Mouse (Mus musculus) CD4-positive, CD25-positive, alpha-beta regulatory T cell, adult 4 months (primary cell): Measurements from ENCODE around the gene Tph1. TPM values are rescaled to one million over a fixed set of nuclear protein-coding genes. Genes with fewer than 3 reads are reported as not detected.
A peak's percentile ranks its signal among the peaks of the same experiment; 100 is the strongest.

Experiments used
- ATAC-seq: one replicate; pipeline ENCODE4 v1.8.0; 2017
- polyA plus RNA-seq, 2 experiments: library from polyadenylated mRNA; unstranded; fragments of 100-300 nt; shearing (Covaris generic); gene quantifications; one replicate each; pipeline ENCODE4 v1.2.1; 2017

Tph1 gene
- polyA plus RNA-seq, 2 experiments from 2014 or later, result 0.48 TPM; not detected in 1

GRCm38 (mm10) chr7:46648431-46649140 is 23.8 kb downstream of the Tph1 start:
- ATAC-seq, result no peak

- no peak for ATAC-seq
Observed at GRCm38 (mm10) chr7:46643172-46643571, 29.2 kb downstream of the Tph1 start.

- ATAC-seq, result peak; percentile 28
Observed at GRCm38 (mm10) chr7:46640062-46640461, 32.3 kb downstream of the Tph1 start.

DNA sequence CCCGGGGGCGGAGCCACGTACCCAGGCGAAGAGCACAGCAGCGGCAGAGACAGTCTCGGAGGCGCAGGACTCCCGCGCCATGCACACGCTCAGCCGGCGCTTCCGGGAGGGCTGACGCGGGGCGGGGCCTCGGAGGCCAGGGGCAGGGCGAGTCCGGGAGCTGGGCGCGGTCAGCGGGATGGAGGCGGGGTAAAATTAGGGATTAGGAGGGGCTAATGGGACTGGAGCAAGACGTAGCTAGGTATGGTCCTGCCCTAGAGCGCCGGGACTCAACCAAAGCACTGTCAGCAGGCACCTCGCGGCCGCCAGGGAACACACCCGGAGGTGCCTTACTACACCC is 32.7 kb downstream of the Tph1 start, which contains the start of gene Sergef:
Gene Sergef, minus strand, starts transcription at position 116 of the 340 bp plus-strand sequence.
- ATAC-seq, result peak; percentile 96

GRCm38 (mm10) chr7:46638889-46639691 is 33.2 kb downstream of the Tph1 start:
- peak; percentile 2 for ATAC-seq

DNA sequence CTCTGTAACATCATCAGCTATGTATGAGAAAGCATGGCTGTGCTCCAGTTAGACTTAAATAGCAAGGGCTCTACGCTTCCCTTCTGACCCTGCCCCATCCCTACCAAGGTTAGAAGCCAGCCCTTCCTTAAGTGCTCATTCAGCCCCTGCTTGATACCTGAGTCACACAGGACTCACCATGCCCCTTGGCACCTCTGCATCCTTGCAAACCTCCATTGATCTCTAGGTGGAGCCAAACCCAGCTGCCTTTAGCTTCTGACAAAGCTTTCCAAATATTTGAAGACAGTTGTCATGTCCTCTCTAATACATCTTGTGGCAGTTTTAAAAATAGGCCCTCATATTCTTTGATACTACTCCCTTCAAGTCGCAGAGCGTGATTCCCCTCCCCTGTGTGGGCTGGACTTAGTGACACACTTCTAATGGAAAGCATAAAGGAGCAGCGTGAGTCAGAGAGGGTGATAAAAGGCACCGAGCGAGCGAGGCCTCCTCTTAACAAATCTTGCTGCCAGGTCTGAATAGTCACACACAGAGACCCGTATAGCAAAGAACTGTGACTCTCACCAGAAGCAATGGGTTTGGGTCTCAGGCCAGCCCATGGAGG is 43.9 kb downstream of the Tph1 start:
- ATAC-seq, result no peak

GRCm38 (mm10) chr7:46623979-46624378 is 48.4 kb downstream of the Tph1 start:
- no peak for ATAC-seq

DNA sequence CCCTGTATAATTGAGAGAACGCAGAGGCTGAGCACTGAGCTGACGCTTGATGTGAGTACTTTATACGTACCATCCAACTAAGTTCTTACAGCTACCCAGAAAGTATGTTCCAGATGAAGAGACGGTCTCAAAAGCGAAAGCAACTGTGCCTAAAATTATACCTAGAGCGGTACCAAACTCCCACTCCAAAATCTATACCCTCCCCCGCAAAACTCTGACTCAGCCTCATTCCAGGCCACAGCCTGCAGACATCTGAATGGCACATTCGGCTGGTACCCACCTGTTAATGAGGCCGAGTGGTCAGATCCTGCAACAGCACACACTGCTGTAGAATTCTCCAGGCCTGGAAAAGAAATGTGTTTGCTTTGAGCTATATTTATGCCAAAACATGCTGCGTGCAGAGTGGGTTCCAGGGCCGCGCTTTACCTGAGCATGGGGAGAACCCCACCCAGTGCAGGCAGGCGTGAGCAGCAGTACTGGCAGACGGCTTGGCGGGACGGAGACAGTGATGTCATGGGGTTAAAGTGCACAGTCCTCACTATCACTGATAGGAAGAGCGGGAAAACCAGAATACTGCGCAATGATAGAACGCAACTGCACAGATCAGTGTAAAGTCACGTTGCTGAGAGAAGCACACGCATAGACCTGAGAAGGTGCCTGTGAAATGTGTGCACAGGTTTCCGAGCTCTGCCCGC is 53.8 kb downstream of the Tph1 start:
- no peak for ATAC-seq

DNA sequence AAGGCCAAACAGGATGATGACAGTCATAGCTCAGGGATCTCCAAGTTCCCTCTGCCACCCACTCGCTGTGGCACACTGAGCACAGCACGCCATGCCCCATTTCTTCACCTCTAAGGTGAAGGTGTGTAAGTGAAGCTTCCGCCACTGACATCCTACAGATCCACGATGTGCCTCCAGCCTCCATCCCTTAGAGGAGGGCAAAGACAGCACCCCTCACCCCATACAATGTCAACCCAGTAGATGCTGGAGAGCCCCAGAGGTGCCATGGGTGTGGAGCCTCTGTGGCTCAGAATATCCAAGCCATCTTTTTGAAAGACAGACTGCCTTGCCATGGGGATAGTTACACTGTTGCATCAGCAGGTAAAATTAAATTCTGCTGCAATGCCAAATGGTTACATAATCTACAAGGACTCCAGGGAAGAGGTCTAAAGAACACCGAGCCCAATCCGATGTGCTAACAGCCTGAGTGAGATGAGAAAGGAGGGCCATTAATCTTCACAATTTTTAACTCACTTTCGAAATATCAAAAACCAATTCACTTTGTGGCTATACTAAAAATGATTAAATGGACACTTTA is 55.8 kb downstream of the Tph1 start:
- ATAC-seq, result no peak

DNA sequence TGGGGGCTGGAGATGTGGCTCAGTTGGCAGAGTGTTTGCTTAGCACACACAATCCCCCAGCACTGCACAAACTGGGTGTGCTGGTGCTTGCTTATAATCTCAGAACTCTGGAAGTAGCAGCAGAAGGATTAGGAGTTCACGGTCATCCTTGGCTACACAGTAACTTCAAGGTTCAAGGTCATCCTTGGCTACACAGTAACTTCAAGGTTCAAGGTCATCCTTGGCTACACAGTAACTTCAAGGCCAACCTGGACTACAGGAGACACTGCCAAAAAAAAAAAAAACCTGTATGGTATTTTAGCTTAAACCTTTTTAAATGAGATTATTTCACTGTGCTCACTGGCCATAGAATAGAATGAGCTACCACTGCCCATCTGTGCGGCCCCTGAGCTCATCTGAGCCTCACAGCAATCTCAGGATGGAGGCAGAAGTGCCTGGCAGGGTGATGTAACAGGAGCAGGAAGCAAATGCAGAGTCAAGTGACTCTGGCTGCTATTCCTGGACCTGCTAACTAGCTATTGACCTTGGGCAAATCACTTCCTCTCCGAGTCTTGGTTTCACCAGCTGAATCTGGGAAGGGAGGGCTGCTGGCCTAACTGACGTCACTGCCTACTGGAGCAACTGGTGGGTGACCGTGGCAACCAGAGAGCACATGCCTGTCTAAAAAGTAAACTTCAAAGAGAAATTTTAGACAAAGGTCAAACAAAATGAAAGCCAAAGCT is 56.9 kb downstream of the Tph1 start:
- no peak for ATAC-seq

GRCm38 (mm10) chr7:46614263-46614662 is 58.1 kb downstream of the Tph1 start:
- ATAC-seq, result no peak

GRCm38 (mm10) chr7:46613091-46613490 is 59.2 kb downstream of the Tph1 start:
- no peak for ATAC-seq

DNA sequence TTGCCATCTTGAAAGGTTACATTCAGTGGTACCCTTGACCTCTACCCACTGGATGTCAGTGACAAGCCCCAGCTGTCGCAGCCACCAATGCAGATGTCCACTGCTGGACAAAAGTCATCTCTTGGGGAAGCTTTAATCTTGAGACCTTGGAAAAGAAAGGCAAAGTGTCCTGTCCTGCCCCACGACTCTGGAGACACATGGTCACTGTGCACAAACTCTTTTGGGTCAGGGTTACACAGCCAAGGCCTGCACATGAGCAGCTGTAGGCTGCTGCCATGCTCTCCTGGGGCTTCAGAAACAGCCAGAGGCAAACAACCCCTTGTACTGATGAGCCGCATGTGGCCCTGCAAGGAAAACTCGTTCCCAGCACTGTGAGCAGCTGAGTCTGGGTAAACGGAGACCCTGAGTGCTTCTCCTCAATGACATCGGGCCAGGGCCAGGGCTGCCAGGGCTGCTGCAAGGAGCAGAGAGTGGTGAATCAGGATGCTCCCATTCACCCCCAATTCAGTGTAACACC is 59.9 kb downstream of the Tph1 start:
- no peak for ATAC-seq

DNA sequence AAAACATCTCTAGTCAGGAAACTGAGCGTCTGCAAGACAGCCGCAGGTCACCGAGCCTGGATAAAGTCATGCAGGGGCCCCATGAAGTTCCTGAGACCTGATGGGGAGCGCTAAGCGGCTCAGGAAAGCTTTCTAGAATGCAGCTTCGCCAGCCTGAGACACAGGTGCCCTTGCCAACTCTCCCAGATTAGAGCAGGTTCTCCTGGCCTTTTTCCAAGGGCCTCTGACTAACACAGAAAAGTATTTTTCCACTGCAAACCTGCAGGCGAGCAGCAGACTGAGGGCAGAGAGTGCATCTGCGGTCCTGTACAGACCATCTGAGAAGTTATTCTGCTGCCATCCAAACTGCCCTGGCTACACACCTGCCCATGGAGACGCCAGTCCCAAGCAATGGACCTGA is 60.4 kb downstream of the Tph1 start:
- ATAC-seq, result no peak

GRCm38 (mm10) chr7:46609317-46609716 is 63.0 kb downstream of the Tph1 start:
- ATAC-seq, result no peak

DNA sequence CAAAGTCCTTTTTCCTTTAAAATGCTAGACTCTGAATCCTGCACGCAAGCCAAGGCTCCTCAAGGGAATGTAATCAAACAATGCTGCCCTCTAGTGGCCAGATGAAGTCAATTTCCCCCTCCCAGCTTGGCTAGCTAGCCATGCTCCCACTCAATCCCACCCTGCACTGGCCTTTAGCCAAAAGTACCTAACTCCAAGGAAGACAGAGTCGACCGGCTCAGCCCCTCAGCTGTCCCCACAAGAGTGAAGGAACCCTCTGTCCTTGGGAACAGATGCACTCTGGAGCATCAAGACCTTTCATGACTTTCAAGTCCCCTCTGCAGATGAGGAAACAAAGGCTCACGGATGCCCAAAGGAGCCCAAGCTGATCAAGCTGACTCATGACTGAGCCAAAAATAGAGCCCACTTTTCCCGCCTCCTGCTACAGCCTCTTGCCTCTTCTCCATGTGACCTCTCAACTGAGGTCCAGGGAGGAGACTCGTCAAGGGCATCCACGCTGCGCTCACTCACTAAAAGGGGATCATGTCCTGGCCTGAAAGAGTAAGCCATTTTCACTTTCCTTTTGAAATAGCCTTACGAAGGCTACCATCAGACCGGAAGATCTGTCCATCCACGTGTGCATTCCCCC is 64.8 kb downstream of the Tph1 start:
- ATAC-seq, result peak; percentile 47

- peak; percentile 76 for ATAC-seq
Observed at GRCm38 (mm10) chr7:46607031-46607426, 65.3 kb downstream of the Tph1 start.

DNA sequence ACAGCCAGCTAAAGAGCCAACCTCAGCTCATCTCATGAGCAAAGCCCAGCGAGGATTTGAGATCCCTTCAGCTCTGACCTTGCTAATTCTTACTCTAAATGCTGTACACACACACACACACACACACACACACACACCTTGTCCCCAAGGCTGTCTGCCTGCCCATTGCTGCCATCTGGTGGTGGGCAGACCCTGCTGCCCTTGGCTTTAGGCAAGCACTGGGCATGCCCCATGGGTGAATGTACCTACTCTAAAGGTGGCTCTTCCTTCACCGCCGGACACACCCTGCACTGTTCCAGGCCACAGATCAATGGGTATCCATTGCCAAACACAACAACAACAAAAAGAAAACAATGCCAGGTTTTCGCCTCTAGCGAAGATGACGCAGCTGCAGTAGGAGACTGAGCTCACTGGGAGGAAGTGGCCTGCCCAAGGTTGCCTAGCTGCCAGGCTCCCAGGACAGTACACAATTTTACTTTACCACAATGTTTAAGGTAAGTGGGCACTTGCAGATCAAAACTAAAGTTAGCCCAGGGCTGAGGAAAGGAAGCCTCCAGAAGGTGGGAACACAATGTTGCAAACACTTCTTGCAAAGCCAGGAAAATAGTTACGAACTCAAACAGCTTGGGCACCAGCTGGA is 65.8 kb downstream of the Tph1 start:
- peak; percentile 43 for ATAC-seq

- no peak for ATAC-seq
Observed at GRCm38 (mm10) chr7:46603051-46603450, 69.3 kb downstream of the Tph1 start.

DNA sequence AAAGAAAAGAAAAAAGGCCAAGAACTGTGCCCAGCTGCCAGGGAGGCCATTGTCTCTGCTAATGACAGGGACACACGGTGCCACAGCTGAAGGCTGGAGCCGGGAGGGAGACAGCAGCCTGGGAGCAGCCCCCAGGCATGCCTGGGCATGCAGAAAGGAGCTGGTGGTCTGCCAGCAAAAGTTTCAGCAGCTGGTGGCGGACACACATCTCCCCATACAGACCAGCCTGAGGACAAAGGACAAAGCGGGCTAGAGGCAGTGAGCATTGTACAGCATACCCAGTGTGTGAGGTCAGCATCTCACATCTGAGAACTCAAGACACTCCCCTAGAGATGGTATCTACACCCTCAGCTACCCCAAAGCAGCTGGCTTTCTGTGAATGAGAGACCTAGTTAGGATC is 70.3 kb downstream of the Tph1 start:
- ATAC-seq, result no peak

- ATAC-seq, result no peak
Observed at GRCm38 (mm10) chr7:46601097-46601496, 71.2 kb downstream of the Tph1 start.
